Mouse (Mus musculus) brown adipose tissue, adult 24 weeks (tissue): ENCODE measurements around the gene Sf3b4. TPM values are rescaled to one million over a fixed set of nuclear protein-coding genes. Genes with fewer than 3 reads are reported as not detected.

Experiments used
- H3K27ac ChIP-seq: fragments of 200-500 bp; replicated peaks from 2 replicates; pipeline ENCODE4 v1.5.1; 2012; ENCODE audit warnings: low read depth, mild to moderate bottlenecking, low read length
- H3K4me1 ChIP-seq: fragments of 200-500 bp; 2 replicates; pipeline ENCODE4 v1.6.1; 2012; ENCODE audit warnings: low read length, mixed read lengths; ENCODE audit not compliant: control insufficient read depth, insufficient read depth, insufficient read length
- H3K4me3 ChIP-seq: fragments of 200-500 bp; 2 replicates; pipeline ENCODE4 v1.5.1; 2012; ENCODE audit warnings: low read depth, mild to moderate bottlenecking, low read length, moderate library complexity; ENCODE audit not compliant: insufficient read depth
- polyA plus RNA-seq: library from polyadenylated mRNA; stranded (reverse); fragments of >200 nt; gene quantifications from 2 replicates; pipeline ENCODE4 v1.2.4, GENCODE M21; 2012; ENCODE audit not compliant: missing spikeins, insufficient read depth, insufficient read length

The Sf3b4 gene
- 11.4 and 13.6 TPM in 2 replicates for polyA plus RNA-seq

DNA sequence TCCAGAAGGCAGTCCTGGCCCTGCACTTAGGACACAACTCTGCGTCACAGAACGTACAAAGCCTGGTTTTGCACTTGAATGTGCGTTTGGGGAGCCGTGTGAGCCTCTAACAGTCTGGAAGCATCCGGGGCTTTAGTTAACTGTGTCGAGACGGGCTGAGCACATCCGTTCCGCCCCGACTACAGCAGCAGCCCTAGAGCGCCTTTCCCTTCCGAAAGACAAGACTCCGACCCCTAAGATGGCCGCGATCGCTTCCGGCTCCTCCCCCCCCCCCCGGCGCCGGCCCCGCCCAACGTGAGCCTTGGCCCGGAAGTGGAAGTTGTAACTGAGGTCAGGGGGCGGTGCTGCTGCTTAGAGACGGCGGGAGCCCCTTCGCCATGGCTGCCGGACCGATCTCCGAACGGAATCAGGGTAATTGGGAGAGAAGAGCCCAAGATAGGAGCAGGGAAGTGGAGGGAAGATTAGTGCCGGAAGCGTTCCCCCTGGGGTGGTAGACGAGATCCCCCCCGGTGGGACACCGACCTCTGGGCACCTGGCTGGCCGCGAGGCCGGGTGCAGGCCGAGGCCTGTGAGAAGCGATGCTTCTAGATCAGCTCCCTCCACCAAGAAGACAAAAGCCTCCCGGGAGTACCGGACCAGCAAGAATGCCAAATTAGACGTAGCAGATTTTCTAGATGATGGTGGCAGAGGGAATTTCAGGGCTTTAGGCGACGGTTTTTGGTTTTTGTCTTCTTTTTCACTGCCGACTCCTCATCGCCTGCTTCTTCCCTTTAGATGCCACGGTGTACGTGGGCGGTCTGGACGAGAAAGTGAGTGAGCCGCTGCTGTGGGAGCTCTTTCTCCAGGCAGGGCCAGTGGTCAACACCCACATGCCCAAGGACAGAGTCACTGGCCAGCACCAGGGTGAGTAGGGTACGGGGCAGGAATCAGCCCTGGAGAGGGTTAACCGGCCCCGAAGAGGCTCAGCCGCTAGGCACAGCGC lies at the start of gene Sf3b4:
TSS of gene Sf3b4 (plus strand) at position 136 of the 982 bp plus-strand sequence.
- H3K4me3 ChIP-seq: peak within 1 kb of the TSS; percentile 98
- peak within 1 kb of the TSS; percentile 96 for H3K27ac ChIP-seq
- H3K4me1 ChIP-seq: peaks cover 18% of the 10 kb centered on the region

DNA sequence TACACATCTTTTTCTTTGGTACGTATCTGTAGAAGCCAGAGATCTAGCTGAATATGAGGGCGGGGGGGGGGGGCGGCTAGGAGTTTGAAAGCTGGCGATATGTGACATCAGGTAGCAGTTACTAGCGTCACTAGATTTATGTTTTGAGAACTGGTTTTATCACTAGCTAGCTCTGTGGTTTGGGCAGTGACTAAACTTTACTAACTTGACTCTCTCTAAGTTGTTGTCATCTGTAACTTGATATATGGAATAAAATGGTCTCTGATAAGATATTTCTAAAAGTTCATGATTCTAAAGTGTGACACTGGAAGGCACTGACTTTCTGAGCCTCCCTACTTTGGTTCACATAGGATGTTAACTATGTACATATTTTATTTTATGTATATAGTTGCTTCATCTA lies 47.9 kb upstream of the Sf3b4 start:
- Histone ChIP-seq H3K27ac (no peak overlapping the region), H3K4me3 (no peak overlapping the region), H3K4me1 (peaks cover 3% of the 10 kb centered on the region; the same call in 1 of the 2 replicates)

DNA sequence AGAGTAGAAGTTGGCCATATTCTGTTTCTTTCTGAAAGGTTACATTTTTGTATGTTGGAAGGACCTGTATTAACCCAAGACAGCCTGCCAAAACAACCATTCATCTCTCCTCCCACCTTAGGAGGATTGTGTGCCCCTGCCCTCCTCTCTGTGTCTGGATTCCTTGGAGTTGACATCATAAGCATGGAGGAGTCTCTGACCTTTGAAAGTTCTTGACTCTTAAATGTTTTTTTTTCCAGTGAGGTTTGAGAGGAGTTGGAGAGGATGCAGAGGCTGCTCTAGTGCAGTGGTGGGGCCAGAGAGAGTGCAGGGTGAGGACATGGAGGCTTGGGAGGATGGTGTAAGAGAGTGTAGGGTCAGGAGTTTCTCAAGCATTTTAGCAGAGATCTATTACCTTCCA lies 44.0 kb upstream of the Sf3b4 start:
- Histone ChIP-seq H3K27ac (no peak overlapping the region), H3K4me1 (peaks cover 3% of the 10 kb centered on the region; the same call in 1 of the 2 replicates), H3K4me3 (no peak overlapping the region)

DNA sequence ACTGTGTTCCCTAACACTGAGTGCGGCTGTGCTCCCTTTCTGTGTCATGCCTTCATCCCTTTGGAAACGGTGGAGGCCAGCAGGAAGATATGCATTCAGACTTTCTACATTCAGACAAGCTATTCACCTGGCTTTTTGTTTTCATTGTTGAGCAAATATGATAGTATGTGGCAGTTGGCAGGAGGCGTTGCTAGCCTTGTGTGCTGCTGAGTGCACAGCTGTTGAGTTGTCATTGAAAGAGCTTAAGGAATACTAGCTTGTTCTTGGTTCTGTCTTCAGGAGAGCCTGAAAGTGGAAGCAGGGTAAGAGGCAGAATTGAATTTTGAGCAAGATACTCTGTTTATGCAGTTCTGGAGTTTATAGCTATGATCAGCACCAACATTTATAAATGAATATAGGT lies 39.7 kb upstream of the Sf3b4 start:
- Histone ChIP-seq H3K27ac (no peak overlapping the region), H3K4me3 (no peak overlapping the region), H3K4me1 (peaks cover 3% of the 10 kb centered on the region; the same call in 1 of the 2 replicates)

DNA sequence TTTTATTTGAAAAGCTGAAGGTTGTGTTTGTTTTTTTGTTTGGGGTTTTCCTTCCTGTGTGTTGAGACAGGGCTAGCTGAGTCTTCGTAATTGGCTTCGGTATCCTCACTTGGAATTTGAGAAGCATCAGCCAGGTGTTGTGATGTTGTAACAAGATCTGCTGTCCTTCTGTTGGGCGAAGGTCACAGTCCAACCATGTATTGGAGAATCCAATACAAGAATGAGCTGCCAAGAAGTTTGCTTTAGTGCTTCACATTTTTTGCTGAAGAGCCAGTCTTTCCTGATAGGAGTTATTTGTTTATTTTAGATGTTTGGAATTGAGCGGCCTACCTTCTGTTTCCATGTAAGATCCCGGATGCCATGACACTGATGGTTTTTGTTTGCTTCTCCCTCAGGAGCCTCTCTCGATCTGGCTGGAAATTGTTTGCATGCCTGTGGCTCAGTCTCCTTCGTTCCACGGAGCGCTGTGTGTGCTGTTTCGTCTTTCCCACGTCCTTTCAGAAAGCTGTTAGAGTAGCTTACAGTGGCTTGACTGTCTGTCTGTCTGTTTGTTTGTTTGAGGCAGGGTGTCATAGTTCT lies 38.7 kb upstream of the Sf3b4 start:
- Histone ChIP-seq H3K4me3 (no peak overlapping the region), H3K4me1 (no peaks in the 10 kb centered on the region; the same call in 1 of the 2 replicates), H3K27ac (no peak overlapping the region)

DNA sequence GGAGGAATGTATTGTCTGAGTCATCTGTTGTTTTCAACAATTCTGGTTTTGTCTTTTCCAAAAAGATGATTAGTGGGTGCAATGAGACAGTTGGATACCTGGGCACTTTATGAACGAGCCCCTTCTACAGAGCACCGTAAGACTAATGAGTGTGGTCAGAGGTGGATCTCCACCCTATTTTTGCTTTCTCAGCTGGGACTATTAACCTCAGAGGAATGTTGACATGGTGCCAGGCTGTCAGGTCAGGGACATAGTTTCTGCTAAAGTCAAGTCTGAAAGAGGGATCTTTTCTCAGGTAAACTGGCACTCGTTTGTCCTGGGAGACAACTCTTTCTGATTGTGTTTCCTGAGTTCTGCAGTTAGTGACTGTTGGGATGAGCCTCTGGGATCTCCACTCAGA lies 37.1 kb upstream of the Sf3b4 start:
- Histone ChIP-seq H3K4me3 (no peak overlapping the region), H3K27ac (no peak overlapping the region), H3K4me1 (no peaks in the 10 kb centered on the region; the same call in 1 of the 2 replicates)

DNA sequence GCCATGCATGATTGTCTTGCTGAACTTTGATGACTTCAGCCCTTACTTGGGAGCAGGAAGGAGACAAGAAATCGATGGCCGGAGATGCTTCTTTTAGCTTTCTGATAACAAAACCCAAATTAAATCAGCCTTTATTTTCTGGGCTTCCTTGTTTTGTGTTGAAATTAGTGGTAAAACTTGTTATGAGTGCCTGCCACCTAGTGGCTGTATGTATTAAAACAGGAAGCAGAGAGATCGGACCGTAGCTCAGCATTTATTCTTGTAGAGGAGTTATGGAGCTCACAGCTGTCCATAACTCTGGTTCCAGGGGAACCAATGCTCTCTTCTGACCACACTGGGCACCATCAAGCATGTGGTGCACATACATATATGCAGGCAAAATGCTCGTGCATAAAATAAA lies 24.2 kb upstream of the Sf3b4 start:
- Histone ChIP-seq H3K4me3 (no peak overlapping the region), H3K4me1 (no peaks in the 10 kb centered on the region), H3K27ac (no peak overlapping the region)

DNA sequence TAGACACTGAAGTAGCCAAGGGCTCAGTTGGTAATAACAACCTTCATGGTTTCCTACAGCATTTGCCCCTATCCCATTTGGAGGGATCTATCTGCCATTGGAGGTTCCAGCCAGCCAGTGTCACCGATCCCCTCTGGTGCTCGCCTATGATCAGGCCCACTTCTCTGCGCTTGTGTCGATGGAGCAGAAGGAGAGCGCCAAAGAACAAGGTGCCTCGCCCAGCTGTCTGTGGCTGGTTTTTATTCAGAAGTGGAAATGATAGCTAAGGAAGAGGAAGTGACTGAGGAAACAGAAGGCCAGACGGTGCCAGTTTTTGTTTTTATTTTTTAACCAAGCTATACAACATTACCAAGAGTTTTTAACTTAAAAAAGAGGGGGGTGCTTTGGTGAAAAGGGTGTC lies 20.3 kb upstream of the Sf3b4 start:
- Histone ChIP-seq H3K4me3 (no peak overlapping the region), H3K4me1 (no peaks in the 10 kb centered on the region), H3K27ac (no peak overlapping the region)

DNA sequence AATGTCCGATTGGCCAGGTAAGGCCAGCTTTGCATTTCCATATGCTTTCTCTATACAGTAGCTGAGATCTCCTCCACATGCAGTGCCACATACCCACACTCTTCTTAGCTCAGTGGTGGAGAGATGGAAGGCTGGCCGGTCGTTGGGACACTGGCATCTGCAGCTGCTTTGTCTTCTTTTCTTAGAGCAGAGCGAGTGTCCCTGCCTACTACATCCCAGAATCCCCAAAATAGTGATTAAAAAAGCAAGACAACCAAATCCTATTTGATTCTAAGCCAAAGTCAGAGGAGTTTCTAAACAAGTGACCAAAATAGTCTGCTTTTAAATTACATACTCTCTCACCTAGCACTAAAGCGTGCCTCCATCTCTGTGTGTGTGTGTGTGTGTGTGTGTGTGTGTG lies 19.5 kb upstream of the Sf3b4 start:
- Histone ChIP-seq H3K4me1 (no peaks in the 10 kb centered on the region), H3K4me3 (no peak overlapping the region), H3K27ac (no peak overlapping the region)

DNA sequence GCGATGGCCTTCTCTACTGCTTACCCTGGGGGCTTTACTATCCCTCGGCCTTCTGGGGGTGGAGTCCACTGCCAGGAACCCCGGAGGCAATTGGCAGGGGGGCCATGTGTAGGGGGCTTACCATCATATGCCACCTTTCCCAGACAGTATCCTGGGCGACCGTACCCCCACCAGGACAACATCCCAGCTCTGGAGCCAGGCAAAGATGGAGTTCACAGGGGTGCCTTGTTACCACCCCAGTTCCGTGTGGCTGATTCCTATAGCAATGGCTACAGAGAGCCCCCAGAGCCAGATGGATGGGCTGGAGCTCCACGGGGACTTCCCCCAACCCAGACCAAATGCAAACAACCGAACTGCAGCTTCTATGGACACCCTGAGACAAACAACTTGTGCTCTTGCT lies 16.6 kb upstream of the Sf3b4 start:
- H3K4me3 ChIP-seq: no peak overlapping the region
- peaks cover 2% of the 10 kb centered on the region; the same call in 1 of the 2 replicates for H3K4me1 ChIP-seq
- no peak overlapping the region for H3K27ac ChIP-seq

DNA sequence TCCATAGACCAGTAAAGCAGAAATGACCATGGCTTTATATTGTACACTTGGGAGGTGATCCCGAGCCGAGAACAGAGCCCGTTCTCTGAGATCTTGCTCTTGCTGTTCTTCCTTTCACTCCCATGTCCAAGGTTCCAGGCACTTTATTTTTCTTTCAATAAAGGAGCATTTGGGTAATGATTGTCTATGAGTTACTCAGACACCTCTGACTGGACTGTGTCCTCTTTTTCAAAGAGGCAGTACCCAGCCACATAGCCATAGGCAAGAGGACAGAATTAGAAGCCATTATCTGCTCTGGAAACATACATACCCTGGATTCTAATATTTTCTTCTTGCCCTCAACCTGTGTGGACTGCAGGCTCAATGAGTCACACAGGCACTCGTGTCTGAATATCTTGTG lies 12.3 kb upstream of the Sf3b4 start:
- H3K4me1 ChIP-seq: peaks cover 8% of the 10 kb centered on the region
- H3K27ac ChIP-seq: peak overlapping the region; percentile 41
- no peak overlapping the region for H3K4me3 ChIP-seq

DNA sequence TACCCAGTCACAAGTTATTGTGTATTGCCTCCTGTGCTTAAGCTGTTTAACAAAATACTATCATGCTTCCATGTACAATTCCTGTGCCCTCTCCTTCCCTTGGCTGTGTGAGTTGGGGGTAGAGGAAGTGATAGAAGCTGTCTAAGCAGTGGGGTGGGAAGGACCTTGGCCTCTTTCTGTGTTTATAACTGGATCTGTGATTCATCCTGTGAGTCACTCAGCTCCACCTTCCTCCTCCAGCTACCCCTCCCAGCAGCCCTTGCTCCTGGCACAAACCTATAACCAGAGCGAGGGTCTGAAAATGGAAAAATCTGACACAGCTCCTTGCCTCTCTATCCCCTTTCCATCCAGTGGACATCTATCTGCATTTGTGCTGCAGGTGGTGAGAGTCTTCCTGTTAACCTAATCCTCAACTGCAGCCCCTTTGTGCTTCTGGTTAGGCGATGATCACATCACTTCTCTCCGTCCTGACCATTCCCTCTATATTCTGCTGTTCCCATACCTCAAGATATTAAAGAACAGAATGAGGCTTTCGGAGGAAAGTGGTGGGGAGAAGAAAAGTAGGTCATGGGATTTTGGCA lies 11.8 kb upstream of the Sf3b4 start:
- peak overlapping the region; percentile 59 for H3K27ac ChIP-seq
- H3K4me3 ChIP-seq: peak overlapping the region; percentile 70
- peaks cover 8% of the 10 kb centered on the region for H3K4me1 ChIP-seq

DNA sequence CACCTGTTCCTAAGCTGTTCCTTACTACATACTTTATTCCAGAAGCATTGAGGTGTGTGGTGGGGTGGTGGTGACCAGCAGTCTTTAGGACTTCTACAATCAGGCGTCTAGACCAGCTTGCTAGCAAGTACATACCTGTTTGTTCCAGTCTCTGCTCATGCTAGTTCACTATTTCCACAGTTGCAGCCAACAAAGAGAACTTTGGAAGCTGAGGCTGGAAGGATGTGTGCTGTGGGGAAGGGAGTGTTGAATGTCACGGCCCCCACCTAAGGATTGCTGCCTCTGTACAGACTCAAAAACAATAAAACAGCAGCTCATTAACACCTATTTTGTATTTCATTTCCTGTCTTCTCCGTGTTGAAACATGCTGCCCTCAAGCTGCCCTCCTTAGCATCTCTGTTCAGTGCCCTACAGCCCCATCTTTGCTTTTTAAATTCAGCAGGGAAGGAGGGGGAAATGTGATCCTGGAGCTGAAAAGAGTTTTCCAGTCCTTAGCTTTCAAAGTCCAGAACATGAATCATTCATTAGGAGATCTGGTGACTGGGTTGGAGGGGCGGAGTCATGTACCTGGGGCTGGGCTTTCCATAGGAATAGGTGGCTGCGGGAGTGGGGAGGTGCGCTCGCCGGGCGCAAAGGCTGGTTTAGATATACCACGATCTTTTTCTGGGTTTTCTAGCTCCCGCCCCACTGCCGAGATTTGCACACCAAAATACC lies 11.2 kb upstream of the Sf3b4 start:
- peaks cover 8% of the 10 kb centered on the region for H3K4me1 ChIP-seq
- H3K27ac ChIP-seq: peak overlapping the region; percentile 59
- peak overlapping the region; percentile 70 for H3K4me3 ChIP-seq

DNA sequence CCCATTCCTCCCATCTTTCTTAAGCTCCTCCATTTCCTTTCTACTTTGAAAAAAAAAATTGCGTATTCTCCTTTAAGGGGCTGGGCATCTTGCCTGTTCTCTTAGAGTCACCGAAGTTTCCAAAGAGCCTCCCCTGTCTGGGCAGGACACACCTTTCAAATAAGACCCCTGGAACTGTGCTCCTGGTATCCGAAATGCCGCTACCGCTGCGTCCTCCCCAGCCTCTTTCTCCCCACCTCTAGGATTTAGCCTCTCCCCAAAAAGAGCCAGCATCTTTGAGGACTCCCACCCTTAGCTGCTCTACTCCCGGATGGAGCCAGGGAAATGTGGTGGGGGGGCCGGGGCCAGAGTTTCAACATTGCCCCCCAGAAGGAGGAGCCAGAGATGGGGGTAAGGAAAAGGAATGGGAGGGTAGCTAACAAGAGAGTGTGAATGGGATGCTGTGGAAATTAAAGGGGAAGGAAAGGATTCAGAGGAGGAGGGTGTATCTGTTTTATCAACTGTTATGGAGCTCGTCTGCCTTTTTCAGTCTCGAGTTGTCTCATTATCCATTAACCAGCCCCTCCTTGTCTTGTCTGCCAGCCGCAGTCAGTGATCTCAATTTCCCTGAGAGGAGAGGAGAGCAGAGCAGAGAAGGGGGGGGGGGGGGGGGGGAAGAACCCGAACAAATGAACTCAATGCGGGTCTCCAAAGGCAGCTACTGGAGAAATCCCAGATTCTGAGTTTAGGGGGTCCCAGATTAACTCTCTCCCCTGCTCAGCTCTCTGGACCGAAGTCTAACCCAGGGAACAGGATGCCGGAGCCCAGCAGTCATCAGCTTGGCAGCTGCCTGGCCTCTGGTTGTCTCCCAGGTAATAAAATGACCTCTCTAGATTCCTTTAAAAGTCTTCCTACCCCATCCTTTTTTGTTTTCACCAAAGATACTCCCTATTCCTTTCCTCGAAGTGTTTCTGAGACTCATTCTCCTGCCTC lies 10.0 kb upstream of the Sf3b4 start, which contains the start of gene Mtmr11:
TSS of gene Mtmr11 (plus strand) at position 136 of the 972 bp plus-strand sequence.
- Histone ChIP-seq H3K4me3 (peak within 1 kb of the TSS; percentile 70), H3K4me1 (peaks cover 8% of the 10 kb centered on the region)

More for the DNA sequence above, 10.0 kb upstream of the Sf3b4 start, which contains the start of gene Mtmr11:
- H3K27ac ChIP-seq: peak within 1 kb of the TSS; percentile 59
